Mouse (Mus musculus) heart, postnatal 0 days (tissue): ENCODE measurements around the gene Pou6f2. TPM values are rescaled to one million over a fixed set of nuclear protein-coding genes. Genes with fewer than 3 reads are reported as not detected.

Experiments used
- ATAC-seq: fragments of 200-750 bp; cut with Nextera tagmentation; 2 replicates; pipeline ENCODE4 v1.8.0; 2017; ENCODE audit warnings: low read depth, moderate number of reproducible peaks, moderate library complexity; ENCODE audit not compliant: insufficient read depth
- DNase-seq: peaks from one replicate; pipeline ENCODE4 v3.0.0-alpha.2; 2016; ENCODE audit warnings: low spot score
- H3K27ac ChIP-seq: fragments of 300-500 bp; sonication (generic); 2 replicates; pipeline ENCODE4 v1.5.1; 2014; ENCODE audit warnings: low read depth, mild to moderate bottlenecking
- H3K27me3 ChIP-seq: fragments of 300-500 bp; sonication (generic); 2 replicates; pipeline ENCODE4 v1.6.1; 2014; ENCODE audit warnings: low read length, mixed read lengths; ENCODE audit not compliant: control insufficient read depth, insufficient read depth
- H3K36me3 ChIP-seq: fragments of 300-500 bp; sonication (generic); replicated peaks from 2 replicates; pipeline ENCODE4 v1.6.1; 2014; ENCODE audit warnings: low read length, mixed read lengths; ENCODE audit not compliant: control insufficient read depth, insufficient read depth
- H3K4me1 ChIP-seq: fragments of 300-500 bp; sonication (generic); 2 replicates; pipeline ENCODE4 v1.6.1; 2014; ENCODE audit warnings: antibody characterized with exemption; ENCODE audit not compliant: control insufficient read depth, insufficient read depth
- H3K4me2 ChIP-seq: fragments of 300-500 bp; sonication (generic); 2 replicates; pipeline ENCODE4 v1.6.1; 2014; ENCODE audit warnings: low read depth, mild to moderate bottlenecking, low read length, moderate library complexity
- H3K4me3 ChIP-seq: fragments of 300-500 bp; sonication (generic); 2 replicates; pipeline ENCODE4 v1.5.1; 2014; ENCODE audit warnings: low read depth, low read length
- H3K9ac ChIP-seq: fragments of 300-500 bp; sonication (generic); replicated peaks from 2 replicates; pipeline ENCODE4 v1.6.1; 2014; ENCODE audit warnings: low read depth, low read length, mixed read lengths
- H3K9me3 ChIP-seq: fragments of 300-500 bp; sonication (generic); replicated peaks from 2 replicates; pipeline ENCODE4 v1.6.1; 2016; ENCODE audit warnings: low read length; ENCODE audit not compliant: control insufficient read depth
- CTCF ChIP-seq: IDR thresholded peaks from 2 replicates; pipeline ENCODE4 v1.5.1; 2016; ENCODE audit warnings: antibody characterized with exemption, control low read depth, low read depth
- EP300 ChIP-seq: IDR thresholded peaks from 2 replicates; pipeline ENCODE4 v1.6.1; 2016; ENCODE audit warnings: antibody characterized with exemption, low read depth
- WGBS: fragments of 180-500 bp; shearing (Covaris S2); extraction: QIAGEN DNeasy Blood & Tissue Kit; methylation state at CpG from one replicate; pipeline ENCODE4 v1.1.7; 2014; 5-methylcytosine and 5-hydroxymethylcytosine counted together
- polyA plus RNA-seq: library from polyadenylated mRNA; unstranded; fragments of >200 nt; fragmentation: Nextera tagmentation; extraction: Ambion mirVana; gene quantifications from 2 replicates; pipeline ENCODE4 v1.2.1, GENCODE M21; 2015
- total RNA-seq: library from RNA; depleted of rRNA; stranded (reverse); fragments of >200 nt; gene quantifications from 2 replicates; pipeline ENCODE4 v1.2.3, GENCODE M21; 2014; ENCODE audit warnings: low replicate concordance

The Pou6f2 gene
- total and polyA plus RNA-seq, 2 experiments from 2014 or later = 0.04 TPM; not detected in 1

- Histone ChIP-seq H3K4me3 (no peak overlapping the region), H3K27me3 (no peaks in the 10 kb centered on the region), H3K27ac (no peak overlapping the region), H3K4me1 (no peaks in the 10 kb centered on the region), H3K4me2 (no peak overlapping the region), H3K36me3 (no peaks in the 10 kb centered on the region), H3K9ac (no peak overlapping the region), H3K9me3 (no peaks in the 10 kb centered on the region)
- no peak for TF ChIP-seq CTCF
- no peak for TF ChIP-seq EP300
- 72% methylated on average over 10 of the region's 10 CpGs for WGBS
- ATAC-seq = no peak
- no peak for DNase-seq
Observed at GRCm38 (mm10) chr13:18338910-18339501, 58.5 kb downstream of the Pou6f2 start.

- WGBS = 53% methylated on average over 2 of the region's 2 CpGs
- no peaks in the 10 kb centered on the region for H3K36me3 ChIP-seq
- no peaks in the 10 kb centered on the region for H3K9me3 ChIP-seq
- H3K4me2 ChIP-seq = no peak overlapping the region
- H3K4me1 ChIP-seq = no peaks in the 10 kb centered on the region
- no peaks in the 10 kb centered on the region for H3K27me3 ChIP-seq
- TF ChIP-seq EP300 = no peak
- no peak for TF ChIP-seq CTCF
- no peak overlapping the region for H3K9ac ChIP-seq
- ATAC-seq = no peak
- H3K4me3 ChIP-seq = no peak overlapping the region
- H3K27ac ChIP-seq = no peak overlapping the region
- no peak for DNase-seq
Observed at GRCm38 (mm10) chr13:18338022-18338421, 59.5 kb downstream of the Pou6f2 start.

- Histone ChIP-seq H3K4me3 (no peak overlapping the region), H3K4me2 (no peak overlapping the region), H3K36me3 (no peaks in the 10 kb centered on the region), H3K9ac (no peak overlapping the region), H3K9me3 (no peaks in the 10 kb centered on the region), H3K4me1 (no peaks in the 10 kb centered on the region), H3K27me3 (no peaks in the 10 kb centered on the region), H3K27ac (no peak overlapping the region)
- no peak for TF ChIP-seq EP300
- TF ChIP-seq CTCF = no peak
- DNase-seq (no peak), ATAC-seq (no peak)
- WGBS = 53% methylated on average over 4 of the region's 4 CpGs
Observed at GRCm38 (mm10) chr13:18334035-18334434, 63.5 kb downstream of the Pou6f2 start.

GRCm38 (mm10) chr13:18332596-18332995, 64.9 kb downstream of the Pou6f2 start:
- Histone ChIP-seq H3K36me3 (no peaks in the 10 kb centered on the region), H3K4me1 (no peaks in the 10 kb centered on the region), H3K4me2 (no peak overlapping the region), H3K27ac (no peak overlapping the region), H3K9ac (no peak overlapping the region), H3K27me3 (no peaks in the 10 kb centered on the region), H3K9me3 (no peaks in the 10 kb centered on the region), H3K4me3 (no peak overlapping the region)
- no peak for TF ChIP-seq EP300
- TF ChIP-seq CTCF = peak; percentile 35
- no peak for ATAC-seq
- whole genome bisulfite sequencing = 35% methylated on average over 1 of the region's 1 CpGs
- DNase-seq = no peak

- Histone ChIP-seq H3K4me3 (no peak overlapping the region), H3K27ac (no peak overlapping the region), H3K9me3 (no peaks in the 10 kb centered on the region), H3K9ac (no peak overlapping the region), H3K27me3 (no peaks in the 10 kb centered on the region), H3K4me2 (no peak overlapping the region), H3K4me1 (no peaks in the 10 kb centered on the region), H3K36me3 (no peaks in the 10 kb centered on the region)
- DNase-seq = no peak
- TF ChIP-seq EP300 = no peak
- TF ChIP-seq CTCF = no peak
- ATAC-seq = no peak
- WGBS = 62% methylated on average over 6 of the region's 6 CpGs
Observed at GRCm38 (mm10) chr13:18323980-18324678, 73.4 kb downstream of the Pou6f2 start.

GRCm38 (mm10) chr13:18323407-18323806, 74.1 kb downstream of the Pou6f2 start:
- Histone ChIP-seq H3K4me1 (no peaks in the 10 kb centered on the region), H3K27me3 (no peaks in the 10 kb centered on the region), H3K4me3 (no peak overlapping the region), H3K27ac (no peak overlapping the region), H3K9ac (no peak overlapping the region), H3K4me2 (no peak overlapping the region), H3K36me3 (no peaks in the 10 kb centered on the region), H3K9me3 (no peaks in the 10 kb centered on the region)
- TF ChIP-seq EP300 (no peak), CTCF (no peak)
- DNase-seq = no peak
- WGBS = 67% methylated on average over 8 of the region's 8 CpGs
- ATAC-seq = no peak
